ENCODE assay signal across 8 mouse cellular contexts in the genomic region with DNA sequence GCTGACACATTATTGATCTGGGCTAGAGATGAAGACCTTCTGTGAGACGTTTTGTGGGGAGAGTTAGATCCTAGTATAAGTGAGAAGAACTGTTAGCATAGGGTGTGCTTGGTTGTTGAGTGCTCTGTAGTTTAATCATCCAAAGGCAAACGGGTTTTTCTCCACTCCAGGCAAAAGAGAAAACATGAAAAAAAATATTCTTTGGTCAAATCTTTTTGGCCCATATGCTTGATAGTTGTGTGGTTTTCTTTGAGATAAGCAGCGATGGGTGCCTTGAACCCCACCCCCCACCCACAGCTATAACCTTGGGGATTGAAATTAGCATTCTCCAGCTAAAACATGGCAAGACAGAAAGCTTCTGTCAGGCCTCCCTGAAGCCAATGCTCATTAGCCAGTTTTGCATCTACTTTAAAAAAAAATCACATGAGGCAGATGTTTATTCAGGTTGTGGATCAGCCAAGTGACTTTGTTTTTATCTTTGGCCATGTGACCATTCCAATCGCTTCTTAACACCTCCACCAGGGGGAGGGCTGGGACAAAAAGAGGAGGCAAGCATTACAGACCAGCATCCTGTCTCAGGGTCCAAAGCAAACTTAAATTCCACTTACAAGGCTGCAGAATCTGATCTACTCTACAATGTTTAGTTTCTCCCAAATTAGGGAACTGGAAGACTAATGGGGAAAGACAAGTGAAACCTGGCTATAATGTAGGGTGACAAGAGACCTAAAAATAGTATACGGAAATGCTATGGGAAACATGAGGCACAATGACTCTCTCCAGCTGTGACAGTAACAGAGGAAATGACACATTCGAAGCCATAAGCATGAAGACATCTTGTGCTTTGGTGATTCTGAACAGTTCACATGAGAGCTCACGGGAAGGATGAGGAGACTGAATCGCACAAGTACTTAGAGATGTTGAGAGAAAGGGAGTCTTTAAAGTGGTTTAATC. TPM values are rescaled to one million over a fixed set of nuclear protein-coding genes. Genes with fewer than 3 reads are reported as not detected.
DNase-seq lines count a peak whose midpoint lies in the region; TF ChIP-seq lines count a peak whose summit lies in the region.

No protein-coding gene starts in this region.

- TF ChIP-seq CTCF in left cerebral cortex, adult 2 months (IDR thresholded peaks at IDR 0.05) = peak; percentile 36

- no peak for DNase-seq in left cerebral cortex, adult 2 months (ENCODE audit: extremely low spot score in 1 of 2, low spot score in 2 of 2)
- DNase-seq in left cerebral cortex, adult 9 months (ENCODE audit: low spot score in 2 of 2) = no peak
- peak; percentile 59 for DNase-seq in Muller cell, postnatal 12 days (ENCODE audit: inconsistent ontology term)
- peak; percentile 41 for DNase-seq in c-Kit-positive CD71-positive TER-119-negative erythroid progenitor cells, embryonic 14.5 days (ENCODE audit: low read depth)
- DNase-seq in kidney, postnatal 4 days = peak; percentile 59 to 78
- peak; percentile 5 for DNase-seq in retina, embryonic 14.5 days (ENCODE audit: low spot score)
- DNase-seq in cerebellum, postnatal 25 days = no peak
- no peak for DNase-seq in spleen, adult 12 weeks (ENCODE audit: low spot score)

- intact Hi-C loops in left cerebral cortex, adult 2 months (cut with DNase I) = loop anchor here (5.0 kb wide), 1 partner anchor 98 kb away; no protein-coding TSS in a partner anchor

- no peak overlapping the region for H3K4me3 ChIP-seq in left cerebral cortex, adult 2 months

- H3K27ac ChIP-seq in left cerebral cortex, adult 2 months = no peak overlapping the region

RNA-seq across cellular contexts. Expression of a gene that starts 18.6 kb away (rescaled TPM):
- not detected for total RNA-seq in left cerebral cortex, adult 2 months (2021)

Comparison
In these comparisons a context has a peak if more than half of its experiments do, and no peak if none do; other contexts are left out.
1. DNase-seq: peak in Muller cell, postnatal 12 days (single experiment), c-Kit-positive CD71-positive TER-119-negative erythroid progenitor cells, embryonic 14.5 days (single experiment), kidney, postnatal 4 days (2 of 2) and retina, embryonic 14.5 days (single experiment); none in left cerebral cortex, adult 2 months (0 of 2), left cerebral cortex, adult 9 months (0 of 2), cerebellum, postnatal 25 days (0 of 2) and spleen, adult 12 weeks (single experiment).